Mouse (Mus musculus) 3T3-L1 (cell line): ENCODE measurements around the gene Plekha8.
A peak's percentile ranks its signal among the peaks of the same experiment; 100 is the strongest.

Experiments
- DNase-seq: peaks from one replicate; pipeline ENCODE4 v3.0.0-alpha.2; 2015; ENCODE audit warnings: low read depth, low spot score

Plekha8 gene

GRCm38 (mm10) chr6:54643181-54643580 lies 48.3 kb downstream of the Plekha8 start:
- no peak for DNase-seq

GRCm38 (mm10) chr6:54655471-54656095 lies 60.7 kb downstream of the Plekha8 start:
- DNase-seq, result peak; percentile 96

GRCm38 (mm10) chr6:54657861-54658260 lies 63.0 kb downstream of the Plekha8 start:
- DNase-seq, result no peak

GRCm38 (mm10) chr6:54669868-54670267 lies 75.0 kb downstream of the Plekha8 start:
- DNase-seq, result no peak

GRCm38 (mm10) chr6:54672901-54673300 lies 78.0 kb downstream of the Plekha8 start:
- DNase-seq, result no peak

GRCm38 (mm10) chr6:54679686-54680085 lies 84.8 kb downstream of the Plekha8 start:
- no peak for DNase-seq

- peak; percentile 86 for DNase-seq
Observed at GRCm38 (mm10) chr6:54680891-54681745, 86.2 kb downstream of the Plekha8 start, which contains the start of gene Mturn. Gene Mturn, plus strand, starts transcription at chr6:54681624.

GRCm38 (mm10) chr6:54681746-54682428 lies 87.0 kb downstream of the Plekha8 start:
- peak; percentile 21 for DNase-seq

GRCm38 (mm10) chr6:54684085-54684484 lies 89.2 kb downstream of the Plekha8 start:
- DNase-seq, result no peak

- DNase-seq, result no peak
Observed at GRCm38 (mm10) chr6:54685103-54685502, 90.2 kb downstream of the Plekha8 start.

- peak; percentile 44 for DNase-seq
Observed at GRCm38 (mm10) chr6:54685716-54686395, 90.9 kb downstream of the Plekha8 start.

- no peak for DNase-seq
Observed at GRCm38 (mm10) chr6:54686946-54687737, 92.2 kb downstream of the Plekha8 start.

GRCm38 (mm10) chr6:54688467-54689323 lies 93.8 kb downstream of the Plekha8 start:
- DNase-seq, result no peak

- no peak for DNase-seq
Observed at GRCm38 (mm10) chr6:54689686-54690085, 94.8 kb downstream of the Plekha8 start.

GRCm38 (mm10) chr6:54690838-54691237 lies 95.9 kb downstream of the Plekha8 start:
- no peak for DNase-seq

- DNase-seq, result no peak
Observed at GRCm38 (mm10) chr6:54691368-54692116, 96.6 kb downstream of the Plekha8 start.

- DNase-seq, result no peak
Observed at GRCm38 (mm10) chr6:54692201-54692600, 97.3 kb downstream of the Plekha8 start.

- no peak for DNase-seq
Observed at GRCm38 (mm10) chr6:54693286-54693685, 98.4 kb downstream of the Plekha8 start.
